Mouse (Mus musculus): ENCODE results near the gene Ahdc1.

Ahdc1 gene

GRCm38 (mm10) chr4:133015710-133016651 is 4.9 kb downstream of the Ahdc1 start:
- in situ Hi-C loops (cut with MboI, MseI), result loop anchor here (5.0 to 10.0 kb wide), 2 partner anchors 41 to 279 kb away; no protein-coding TSS in a partner anchor

DNA sequence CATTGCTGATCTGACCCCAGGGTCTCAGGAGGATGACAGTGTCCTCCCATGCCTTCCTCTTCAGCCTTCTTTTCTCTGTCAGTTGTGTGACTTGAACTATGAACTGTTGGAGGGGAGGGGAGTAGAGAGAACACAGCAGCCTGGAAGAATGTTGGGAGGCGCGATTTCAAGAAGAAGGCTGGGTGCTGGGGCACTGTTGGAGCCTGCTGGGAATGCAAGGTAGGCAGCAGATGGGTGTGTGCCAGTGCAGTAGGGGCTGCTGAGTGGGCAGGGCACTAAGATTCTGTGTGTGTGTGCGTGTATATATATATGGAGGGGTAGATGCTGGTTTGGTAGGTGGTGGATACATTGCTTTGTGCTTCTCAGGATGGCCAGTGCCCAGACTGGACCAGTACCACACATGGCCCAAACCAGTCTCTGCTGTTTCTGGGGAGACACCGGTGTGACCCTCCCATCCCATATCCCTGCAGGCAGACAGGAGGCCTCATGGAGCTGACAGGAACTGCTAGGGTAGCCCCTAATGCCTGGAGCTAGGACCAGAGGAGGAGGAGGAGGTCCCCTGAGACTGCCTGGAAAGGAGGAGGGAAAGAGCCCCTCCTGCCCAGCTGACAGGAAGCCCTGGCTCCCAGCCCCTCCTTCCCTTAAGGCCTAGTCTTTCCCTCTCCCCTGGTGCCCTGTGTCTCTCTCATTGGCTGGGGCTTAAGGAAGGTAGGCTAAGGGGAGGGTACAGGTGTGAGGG is 5.8 kb downstream of the Ahdc1 start:
- in situ Hi-C loops (cut with MboI, MseI), result loop anchor here (5.0 to 10.0 kb wide), 2 partner anchors 40 to 278 kb away; no protein-coding TSS in a partner anchor

- in situ Hi-C loops (cut with MboI, MseI), result loop anchor here (5.0 to 10.0 kb wide), 2 partner anchors 40 to 277 kb away; no protein-coding TSS in a partner anchor
Observed at GRCm38 (mm10) chr4:133017597-133018262, 6.7 kb downstream of the Ahdc1 start.

GRCm38 (mm10) chr4:133018263-133018798 is 7.3 kb downstream of the Ahdc1 start:
- in situ Hi-C loops (cut with MboI, MseI), result loop anchor here (5.0 to 10.0 kb wide), 2 partner anchors 39 to 276 kb away; no protein-coding TSS in a partner anchor

- in situ Hi-C loops (cut with MboI, MseI), result no loop called here
Observed at GRCm38 (mm10) chr4:133020721-133021120, 9.7 kb downstream of the Ahdc1 start.

- in situ Hi-C loops (cut with MboI, MseI), result no loop called here
Observed at GRCm38 (mm10) chr4:133021181-133021671, 10.2 kb downstream of the Ahdc1 start.

DNA sequence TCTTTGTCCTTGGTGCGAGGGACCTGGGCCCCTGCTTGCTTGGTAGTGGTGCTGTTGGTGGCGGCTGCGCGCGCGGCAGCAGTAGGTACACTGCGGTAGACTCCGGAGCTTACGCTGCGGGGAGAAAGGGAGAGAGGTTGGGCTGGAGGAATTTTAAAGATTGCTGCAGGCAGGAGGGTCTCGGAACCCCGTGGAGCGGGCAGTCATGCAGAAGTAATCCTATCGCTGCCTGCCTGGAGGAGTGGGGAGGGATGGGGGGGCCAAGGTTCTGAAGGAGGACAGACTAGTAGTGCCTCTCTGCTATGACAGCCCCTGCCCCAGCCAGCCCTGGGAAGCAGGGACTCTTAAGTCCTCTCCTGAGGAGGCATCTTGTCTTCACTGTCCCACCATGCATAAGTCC is 11.2 kb downstream of the Ahdc1 start:
- in situ Hi-C loops (cut with MboI, MseI), result no loop called here

DNA sequence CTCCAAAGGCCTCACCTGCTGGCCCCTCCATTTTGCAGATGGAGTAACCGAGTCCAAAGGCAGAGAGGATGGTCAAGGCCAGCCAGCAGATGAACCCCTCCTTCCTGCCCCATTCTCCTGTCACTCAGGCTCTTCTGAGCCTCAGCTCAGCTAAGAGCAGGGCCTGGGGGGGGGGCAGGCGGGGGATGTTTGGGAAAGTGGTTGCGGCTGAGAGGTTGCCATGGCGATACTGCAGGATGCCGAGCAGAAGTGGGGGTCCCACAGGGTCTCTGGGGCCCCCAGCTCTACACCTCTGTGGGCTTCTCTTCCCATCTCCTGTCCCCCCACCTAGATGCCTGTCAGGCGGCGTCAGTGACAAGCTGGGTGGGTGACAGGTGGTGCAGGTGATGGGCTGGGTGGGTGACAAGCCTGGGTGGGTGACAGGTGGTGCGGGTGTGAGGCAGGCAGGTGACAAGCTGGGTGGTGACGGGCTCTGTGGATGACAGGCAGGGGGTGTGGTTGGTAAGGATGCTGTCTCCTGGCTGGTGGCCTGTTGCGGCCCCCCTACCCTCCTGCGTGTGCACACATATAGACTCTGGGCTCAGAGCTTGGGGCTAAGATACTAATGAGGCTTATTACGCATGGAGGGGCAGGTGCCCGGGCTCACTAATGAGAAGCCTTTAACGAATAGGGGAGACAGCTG is 12.0 kb downstream of the Ahdc1 start:
- in situ Hi-C loops (cut with MboI, MseI), result no loop called here

DNA sequence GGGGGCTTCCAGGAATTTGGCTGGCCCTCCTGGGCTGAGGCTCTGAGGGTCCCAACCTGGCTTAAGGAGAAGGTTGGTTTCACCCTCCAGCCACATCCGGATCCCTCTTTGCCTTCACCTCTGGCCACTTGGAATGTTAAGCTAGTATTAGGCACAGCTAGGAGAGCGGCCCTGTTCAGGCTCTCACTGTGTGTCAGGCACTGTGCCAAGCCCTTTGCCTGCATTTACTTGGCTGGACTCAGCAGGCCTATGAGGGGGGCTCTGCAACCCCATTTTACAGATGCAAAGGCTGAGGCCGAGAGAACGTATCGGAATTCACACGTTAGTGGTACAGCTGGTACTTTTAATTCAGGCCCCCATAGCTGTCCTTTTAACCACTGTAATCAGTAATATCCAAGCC is 12.6 kb downstream of the Ahdc1 start:
- in situ Hi-C loops (cut with MboI, MseI), result no loop called here

DNA sequence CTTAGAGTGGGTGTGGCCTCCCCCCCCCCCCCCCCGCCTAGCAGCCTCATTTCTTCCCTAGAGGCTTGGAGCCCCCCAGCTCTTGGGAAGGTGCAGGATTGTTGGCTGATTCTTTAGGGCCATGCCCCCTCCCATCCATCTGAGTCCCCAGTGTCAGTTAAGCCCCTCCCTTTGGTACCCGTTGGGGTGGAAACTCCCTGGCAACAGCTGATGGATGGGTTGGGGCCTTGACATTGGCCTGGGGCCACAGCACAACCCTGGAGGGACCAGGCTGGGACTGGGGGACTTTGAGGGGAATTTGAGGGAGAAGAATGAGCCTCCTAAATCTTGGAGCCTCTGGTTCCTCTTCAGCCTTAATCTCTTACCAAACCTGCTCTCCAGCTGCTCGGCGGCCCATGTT is 13.3 kb downstream of the Ahdc1 start:
- in situ Hi-C loops (cut with MboI, MseI), result no loop called here

DNA sequence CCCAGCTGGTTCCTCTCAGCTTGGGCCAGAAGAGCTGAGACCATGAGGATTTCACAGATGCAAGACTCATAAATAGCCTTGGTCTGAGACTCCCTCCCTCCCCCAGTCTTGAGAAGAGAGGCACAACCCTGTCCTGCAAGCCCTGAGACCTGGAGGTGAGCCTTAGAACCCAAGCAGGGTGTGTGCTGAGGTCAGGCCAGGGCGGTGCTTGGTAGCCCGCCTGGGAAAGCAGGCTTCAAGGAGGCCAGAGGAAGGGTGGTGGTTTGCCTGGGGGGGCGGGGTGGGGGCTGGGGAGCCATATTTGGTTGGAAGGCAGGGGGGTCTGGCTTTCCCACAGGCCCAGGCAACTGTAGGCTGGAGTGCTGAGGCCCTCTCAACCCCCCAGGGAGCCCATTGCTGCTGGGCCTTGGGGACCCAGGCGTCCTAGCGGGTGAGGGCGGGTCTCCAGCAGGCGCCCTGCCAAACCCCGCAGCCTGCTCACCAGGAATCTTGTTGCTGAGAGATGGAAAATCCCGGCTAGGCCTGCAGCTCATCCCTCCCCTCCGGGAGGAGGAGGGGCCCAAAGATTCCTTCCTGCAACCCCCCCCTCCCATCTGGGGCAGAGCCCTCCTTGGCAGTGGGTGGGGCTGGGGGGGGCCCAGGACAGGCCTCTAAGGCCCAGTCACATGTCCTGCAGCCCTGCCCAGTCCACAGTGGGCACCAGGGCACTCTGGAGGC is 14.1 kb downstream of the Ahdc1 start:
- in situ Hi-C loops (cut with MboI, MseI), result loop anchor here (25.0 kb wide), 1 partner anchor 862 kb away; the partner anchor contains the start of gene Rps6ka1

GRCm38 (mm10) chr4:133026272-133026671 is 15.2 kb downstream of the Ahdc1 start:
- in situ Hi-C loops (cut with MboI, MseI), result loop anchor here (25.0 kb wide), 1 partner anchor 861 kb away; the partner anchor contains the start of gene Rps6ka1

- in situ Hi-C loops (cut with MboI, MseI), result loop anchor here (25.0 kb wide), 1 partner anchor 860 kb away; the partner anchor contains the start of gene Rps6ka1
Observed at GRCm38 (mm10) chr4:133026826-133027375, 15.8 kb downstream of the Ahdc1 start.

- in situ Hi-C loops (cut with MboI, MseI), result loop anchor here (25.0 kb wide), 1 partner anchor 860 kb away; the partner anchor contains the start of gene Rps6ka1
Observed at GRCm38 (mm10) chr4:133027721-133028120, 16.7 kb downstream of the Ahdc1 start.

- in situ Hi-C loops (cut with MboI, MseI), result loop anchor here (25.0 kb wide), 1 partner anchor 859 kb away; the partner anchor contains the start of gene Rps6ka1
Observed at GRCm38 (mm10) chr4:133028193-133028592, 17.1 kb downstream of the Ahdc1 start.

GRCm38 (mm10) chr4:133028875-133029274 is 17.8 kb downstream of the Ahdc1 start:
- in situ Hi-C loops (cut with MboI, MseI), result loop anchor here (25.0 kb wide), 1 partner anchor 858 kb away; the partner anchor contains the start of gene Rps6ka1

DNA sequence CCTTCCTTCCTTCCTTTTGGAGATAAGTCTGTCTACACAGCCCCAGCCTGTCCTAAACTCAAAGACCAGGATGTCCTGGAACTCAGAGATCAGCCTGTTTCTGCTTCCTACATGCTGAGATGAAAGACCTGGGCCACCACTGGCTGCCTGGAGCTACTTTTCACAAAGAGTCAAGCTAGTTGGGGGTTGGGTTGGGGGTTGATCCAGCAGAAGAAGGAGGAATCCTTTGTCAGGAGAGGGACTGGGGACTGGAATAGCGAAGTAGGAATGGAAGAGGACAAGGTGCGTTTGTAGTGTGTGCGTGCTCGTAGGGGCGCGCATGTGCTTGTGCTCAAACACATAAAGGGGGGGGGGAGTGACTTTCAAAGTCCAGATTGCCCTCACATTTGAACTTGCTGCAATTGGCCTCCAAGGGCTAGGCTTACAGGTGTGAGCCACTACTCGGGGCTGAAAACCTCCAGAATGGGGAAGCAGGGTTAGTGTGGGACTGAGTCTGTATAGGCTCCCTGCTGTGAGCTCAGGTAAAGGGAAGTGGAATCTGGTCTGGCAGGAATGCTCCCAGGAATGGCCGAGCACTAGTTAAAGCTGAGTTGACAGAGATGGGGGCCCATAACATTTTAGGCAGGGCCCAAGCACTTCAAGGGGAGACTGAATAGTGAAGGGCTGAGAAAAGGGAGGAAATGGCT is 21.5 kb downstream of the Ahdc1 start:
- in situ Hi-C loops (cut with MboI, MseI), result loop anchor here (25.0 kb wide), 1 partner anchor 855 kb away; the partner anchor contains the start of gene Rps6ka1

GRCm38 (mm10) chr4:133034478-133034877 is 23.4 kb downstream of the Ahdc1 start:
- in situ Hi-C loops (cut with MboI, MseI), result loop anchor here (25.0 kb wide), 1 partner anchor 853 kb away; the partner anchor contains the start of gene Rps6ka1

Data from T-helper 1 cell (primary cell).